In genomic region chr7:113688231-113688669, GRCm38 (mm10) we compare ENCODE assay signal across 9 mouse cellular contexts.
DNase-seq lines count a peak whose midpoint lies in the region; ATAC-seq and TF ChIP-seq lines count a peak whose summit lies in the region.
"Had no signal": no experiment of that assay in that cellular context is flagged by ENCODE, and none has a peak within 500 bp of the region (broad histone marks: within the 10 kb centered on the region; RNA-seq: fewer than 3 reads in every experiment).

No protein-coding gene starts in this region.

- H3K27me3 ChIP-seq in heart, embryonic 10.5 days (ENCODE audit: insufficient read depth, poor library complexity, severe bottlenecking): 0 out of 2 replicates have a peak, but pooled peaks cover 6% of the 10 kb centered on the region
- H3K27me3 ChIP-seq in embryonic facial prominence, embryonic 15.5 days: no peaks in the 10 kb centered on the region
- H3K27me3 ChIP-seq in neural tube, embryonic 13.5 days: no peaks in the 10 kb centered on the region

- peak overlapping the region; percentile 69; the same call in 1 of the 2 replicates for H3K27ac ChIP-seq in heart, embryonic 10.5 days
- no peak overlapping the region for H3K27ac ChIP-seq in embryonic facial prominence, embryonic 15.5 days (replicated peaks)
- H3K27ac ChIP-seq in neural tube, embryonic 13.5 days (replicated peaks): no peak overlapping the region

- H3K9me3 ChIP-seq in heart, embryonic 10.5 days: no peaks in the 10 kb centered on the region
- H3K9me3 ChIP-seq in embryonic facial prominence, embryonic 15.5 days (replicated peaks): no peaks in the 10 kb centered on the region
- no peaks in the 10 kb centered on the region for H3K9me3 ChIP-seq in neural tube, embryonic 13.5 days

- TF ChIP-seq POLR2A in lung, adult 2 months (IDR thresholded peaks at IDR 0.05; ENCODE audit: borderline replicate concordance, extremely low read depth, low read depth, low read length): no peak

- peak; percentile 57 for ATAC-seq in embryonic facial prominence, embryonic 15.5 days (ENCODE audit: insufficient number of reproducible peaks, low FRiP score, low TSS enrichment, low read depth)
- ATAC-seq in neural tube, embryonic 13.5 days (ENCODE audit: low read depth): peak; percentile 56
- ATAC-seq in cerebellum, adult (ENCODE audit: insufficient number of reproducible peaks, low FRiP score, low TSS enrichment): no peak

- H3K4me3 ChIP-seq in heart, embryonic 10.5 days: no peak overlapping the region
- no peak overlapping the region for H3K4me3 ChIP-seq in lung, adult 2 months (replicated peaks; ENCODE audit: extremely low read depth, low read depth, low read length)
- H3K4me3 ChIP-seq in embryonic facial prominence, embryonic 15.5 days (replicated peaks): no peak overlapping the region
- H3K4me3 ChIP-seq in neural tube, embryonic 13.5 days: no peak overlapping the region

- H3K4me1 ChIP-seq in heart, embryonic 10.5 days: peaks cover 17% of the 10 kb centered on the region
- H3K4me1 ChIP-seq in lung, adult 2 months (ENCODE audit: control insufficient read depth, insufficient read depth, low read length): peaks cover 6% of the 10 kb centered on the region
- 0 out of 2 replicates have a peak, but pooled peaks cover 2% of the 10 kb centered on the region for H3K4me1 ChIP-seq in embryonic facial prominence, embryonic 15.5 days
- peaks cover 27% of the 10 kb centered on the region for H3K4me1 ChIP-seq in neural tube, embryonic 13.5 days (replicated peaks)

- no peak for TF ChIP-seq CTCF in lung, adult 2 months (IDR thresholded peaks at IDR 0.05; ENCODE audit: insufficient read depth, low read length)

- no peak overlapping the region for H3K4me2 ChIP-seq in embryonic facial prominence, embryonic 15.5 days (replicated peaks)
- no peak overlapping the region for H3K4me2 ChIP-seq in neural tube, embryonic 13.5 days

- H3K36me3 ChIP-seq in heart, embryonic 10.5 days: no peaks in the 10 kb centered on the region
- H3K36me3 ChIP-seq in embryonic facial prominence, embryonic 15.5 days: no peaks in the 10 kb centered on the region
- no peaks in the 10 kb centered on the region for H3K36me3 ChIP-seq in neural tube, embryonic 13.5 days

- peak; percentile 78 for DNase-seq in heart, embryonic 10.5 days (ENCODE audit: low spot score)
- no peak for DNase-seq in heart, adult 8-10 months (ENCODE audit: low spot score)
- peak; percentile 5 for DNase-seq in lung, postnatal 10 days
- DNase-seq in lung, adult 2 months: no peak
- DNase-seq in spleen, postnatal 14 days (ENCODE audit: low spot score in 2 of 2): no peak
- DNase-seq: left cerebral cortex, postnatal 4 days had no signal

- WGBS in heart, embryonic 10.5 days: 27% methylated on average over 8 of the region's 8 CpGs
- 34% methylated on average over 8 of the region's 8 CpGs for WGBS in lung, adult 2 months
- WGBS in embryonic facial prominence, embryonic 15.5 days: 31% methylated on average over 8 of the region's 8 CpGs
- WGBS in neural tube, embryonic 13.5 days: 45% methylated on average over 8 of the region's 8 CpGs

- H3K9ac ChIP-seq in embryonic facial prominence, embryonic 15.5 days: no peak overlapping the region
- H3K9ac ChIP-seq in neural tube, embryonic 13.5 days: no peak overlapping the region

Comparison
In these comparisons a context has a peak if more than half of its experiments do, and no peak if none do; other contexts are left out.
1. DNase-seq: peak in heart, embryonic 10.5 days (single experiment) and lung, postnatal 10 days (single experiment); none in heart, adult 8-10 months (single experiment), lung, adult 2 months (single experiment) and spleen, postnatal 14 days (0 of 2).